Mouse (Mus musculus) cortical plate, adult 2 months (tissue): ENCODE results near the gene Mtmr3. TPM values are rescaled to one million over a fixed set of nuclear protein-coding genes. Genes with fewer than 3 reads are reported as not detected.

Source experiments
- H3K27ac ChIP-seq: fragments of 200-500 bp; 2 replicates; pipeline ENCODE4 v1.5.1; 2012; ENCODE audit warnings: low read length, control low read depth, inconsistent platforms; ENCODE audit not compliant: insufficient read depth
- H3K4me1 ChIP-seq: fragments of 200-500 bp; 2 replicates; pipeline ENCODE4 v1.6.1; 2011; ENCODE audit warnings: low read length; ENCODE audit not compliant: control insufficient read depth, insufficient read depth
- H3K4me3 ChIP-seq: fragments of 200-500 bp; 2 replicates; pipeline ENCODE4 v1.5.1; 2011; ENCODE audit warnings: mild to moderate bottlenecking, low read length, control low read depth; ENCODE audit not compliant: insufficient read depth
- CTCF ChIP-seq: fragments of 200-500 bp; IDR thresholded peaks from 2 replicates; pipeline ENCODE4 v1.5.1; 2011; ENCODE audit warnings: mild to moderate bottlenecking, control low read depth, low read length; ENCODE audit not compliant: insufficient read depth; ENCODE audit errors: extremely low read depth
- POLR2A ChIP-seq: fragments of 200-500 bp; IDR thresholded peaks from 2 replicates; pipeline ENCODE4 v1.6.1; 2011; ENCODE audit warnings: mild to moderate bottlenecking, low read length, control low read depth; ENCODE audit not compliant: insufficient read depth; ENCODE audit errors: extremely low read depth
- polyA plus RNA-seq: library from polyadenylated mRNA; depleted of rRNA; stranded (reverse); fragments of >200 nt; gene quantifications from 2 replicates; pipeline ENCODE4 v1.2.3, GENCODE M21; 2012; rRNA removed

The Mtmr3 gene
- polyA plus RNA-seq, result 40.9 and 43.8 TPM in 2 replicates

DNA sequence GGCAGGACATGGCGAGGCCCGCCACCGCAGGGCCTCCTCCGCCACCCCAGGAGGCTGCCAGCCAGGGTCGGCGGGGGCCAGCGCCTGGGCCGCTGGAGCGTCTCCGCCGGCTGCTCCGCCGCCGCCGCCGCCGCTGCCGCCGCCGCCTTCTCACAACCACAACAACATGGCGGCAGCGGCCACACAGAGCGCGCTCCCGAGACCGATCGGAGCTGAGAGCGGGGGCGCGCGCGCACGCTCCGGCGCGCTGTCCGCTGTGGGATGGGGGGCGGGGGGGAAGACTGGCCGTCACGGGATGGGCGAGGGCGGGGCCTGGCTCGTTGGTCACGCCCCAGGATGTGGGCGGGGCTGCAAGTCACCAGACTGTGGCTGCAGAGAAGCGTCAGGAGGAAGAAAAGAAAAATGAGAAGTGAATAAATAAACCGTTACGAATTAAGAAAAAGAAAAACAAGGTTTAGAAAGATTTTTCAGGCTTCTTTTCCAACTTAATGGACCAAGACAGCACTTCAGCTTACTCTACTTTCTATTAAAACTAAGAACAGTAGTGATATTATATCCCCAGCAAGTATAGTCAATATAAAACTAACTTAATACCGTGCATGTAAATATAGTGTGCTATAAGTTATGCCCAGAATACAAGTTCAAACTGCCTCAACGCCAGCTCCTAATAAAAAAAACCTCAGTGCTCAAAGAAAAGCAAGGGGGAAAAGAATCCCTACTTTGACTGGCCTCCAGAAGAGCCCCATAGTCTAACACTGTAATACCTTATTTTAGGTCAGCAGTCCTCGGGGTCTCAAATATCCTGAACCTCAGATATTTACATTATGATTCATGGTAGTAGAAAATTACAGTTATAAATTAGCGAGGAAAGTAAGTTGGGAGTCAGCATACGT is at the start of gene Mtmr3:
Gene Mtmr3 (minus strand): TSS at position 256 of the 893 bp plus-strand sequence.
- TF ChIP-seq CTCF, result no peak

DNA sequence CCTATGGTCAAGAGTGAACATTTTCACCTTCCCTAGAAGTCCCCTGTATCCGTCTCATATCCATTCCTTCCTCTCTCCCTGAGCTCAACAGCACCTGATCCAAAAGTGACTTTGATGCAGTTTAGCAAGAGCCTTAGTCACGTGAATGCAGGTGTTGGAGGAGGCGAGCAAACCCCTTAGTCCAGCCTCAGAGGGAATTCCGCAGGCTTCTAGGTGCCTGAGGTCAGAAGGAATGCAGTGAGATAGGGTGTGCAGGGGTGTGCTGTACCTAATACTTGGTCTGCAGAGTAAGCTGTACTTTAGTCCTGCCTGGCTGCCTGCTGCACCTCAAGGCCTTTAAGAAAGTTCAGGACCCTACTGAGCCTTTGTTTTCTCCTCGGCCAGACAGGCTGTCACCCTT is 49.1 kb upstream of the Mtmr3 start:
- TF ChIP-seq POLR2A, result no peak
- TF ChIP-seq CTCF, result no peak

More for the DNA sequence above, at the start of gene Mtmr3:
- Histone ChIP-seq H3K4me3 (peak within 1 kb of the TSS; percentile 47), H3K27ac (peak within 1 kb of the TSS; percentile 92), H3K4me1 (peaks cover 5% of the 10 kb centered on the region; the same call in 1 of the 2 replicates)

DNA sequence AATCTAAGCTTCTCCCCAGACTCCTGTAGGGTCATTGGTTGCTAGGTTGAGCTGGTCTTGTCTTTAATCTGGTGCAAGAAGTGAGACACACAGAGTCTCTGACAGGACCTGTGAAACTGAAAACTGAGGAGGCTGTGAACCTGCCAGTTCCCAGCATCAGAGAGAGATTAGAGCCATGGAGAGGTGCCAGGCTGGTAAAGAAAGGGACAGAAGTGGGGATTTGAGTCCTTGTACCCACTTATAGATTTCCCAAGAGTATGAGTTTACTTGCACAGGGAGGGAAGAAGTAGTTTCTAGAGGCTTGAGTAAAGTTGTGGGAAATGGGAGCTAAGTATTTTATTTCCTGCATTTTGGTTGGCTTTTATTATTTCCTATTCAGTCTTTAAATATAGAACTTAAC is 46.5 kb upstream of the Mtmr3 start:
- TF ChIP-seq POLR2A (no peak), CTCF (no peak)
- H3K4me3 ChIP-seq, result no peak overlapping the region
- no peak overlapping the region for H3K27ac ChIP-seq
- H3K4me1 ChIP-seq, result peaks cover 3% of the 10 kb centered on the region

More for the DNA sequence above, 49.1 kb upstream of the Mtmr3 start:
- peaks cover 2% of the 10 kb centered on the region; the same call in 1 of the 2 replicates for H3K4me1 ChIP-seq
- H3K4me3 ChIP-seq, result no peak overlapping the region
- no peak overlapping the region for H3K27ac ChIP-seq

- H3K27ac ChIP-seq, result no peak overlapping the region
- H3K4me3 ChIP-seq, result peak overlapping the region; percentile 76
- TF ChIP-seq CTCF (no peak), POLR2A (no peak)
- peaks cover 3% of the 10 kb centered on the region for H3K4me1 ChIP-seq
Measured at GRCm38 (mm10) chr11:4638261-4638660, 43.6 kb upstream of the Mtmr3 start.

GRCm38 (mm10) chr11:4637534-4638234 is 43.0 kb upstream of the Mtmr3 start, which contains the start of gene Ascc2:
Gene Ascc2 (plus strand): TSS chr11:4637747.
- H3K4me3 ChIP-seq, result peak within 1 kb of the TSS; percentile 76
- H3K27ac ChIP-seq, result 0 out of 2 replicates have a peak within 1 kb of the TSS, but pooled peaks have one; percentile 20
- H3K4me1 ChIP-seq, result peaks cover 3% of the 10 kb centered on the region
- TF ChIP-seq CTCF, result no peak
- peak; percentile 65 for TF ChIP-seq POLR2A

DNA sequence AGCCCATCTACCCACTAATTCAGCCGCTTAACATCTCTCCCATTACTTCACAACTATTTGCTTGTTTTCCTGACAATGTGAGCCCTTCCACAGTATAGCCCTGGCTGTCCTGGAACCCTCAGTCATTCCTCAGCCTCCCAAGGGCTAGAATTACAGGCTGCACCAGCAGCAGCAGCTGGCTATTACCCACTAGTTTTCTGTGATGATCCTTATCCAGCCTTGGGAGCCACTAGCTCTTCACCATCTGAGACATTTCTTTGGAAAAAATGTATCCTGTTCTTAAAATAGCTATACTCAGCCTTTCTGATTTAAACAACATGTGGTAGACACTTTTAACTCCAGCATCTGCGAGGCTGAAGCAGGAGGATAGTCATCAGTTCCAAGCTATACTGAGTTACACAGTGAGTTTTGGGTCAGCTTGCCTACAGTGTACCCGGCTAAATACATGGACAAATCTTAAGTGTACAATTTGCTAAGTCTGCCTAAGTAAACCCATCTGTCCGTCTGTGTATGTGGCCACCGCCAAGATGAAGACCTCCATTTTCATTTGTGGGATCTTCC is 42.2 kb upstream of the Mtmr3 start:
- Histone ChIP-seq H3K4me3 (peak overlapping the region; percentile 76; the same call in 1 of the 2 replicates), H3K4me1 (peaks cover 3% of the 10 kb centered on the region), H3K27ac (no peak overlapping the region)
- no peak for TF ChIP-seq CTCF
- no peak for TF ChIP-seq POLR2A

DNA sequence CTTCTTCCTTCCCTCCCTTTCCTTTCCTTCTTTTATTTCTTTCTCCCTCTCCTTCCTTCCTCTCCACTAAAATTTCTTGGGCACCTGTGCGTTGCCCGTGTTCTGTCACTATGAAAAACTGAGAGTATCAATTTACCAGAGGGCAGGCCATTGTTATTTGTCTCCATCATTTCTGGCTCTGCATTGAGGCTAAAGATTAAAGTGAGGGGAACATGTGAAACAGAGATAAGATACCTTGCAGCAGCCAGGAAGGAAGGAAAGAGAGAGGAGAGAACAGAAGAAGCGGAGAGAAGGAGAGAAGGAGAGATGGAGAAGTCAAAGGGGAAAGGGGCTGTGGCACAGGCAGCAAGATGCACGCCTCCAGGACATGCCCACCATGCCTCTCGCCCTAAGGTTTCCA is 39.7 kb upstream of the Mtmr3 start:
- no peak for TF ChIP-seq POLR2A
- no peak for TF ChIP-seq CTCF
- Histone ChIP-seq H3K4me3 (no peak overlapping the region), H3K27ac (no peak overlapping the region), H3K4me1 (peaks cover 3% of the 10 kb centered on the region)

DNA sequence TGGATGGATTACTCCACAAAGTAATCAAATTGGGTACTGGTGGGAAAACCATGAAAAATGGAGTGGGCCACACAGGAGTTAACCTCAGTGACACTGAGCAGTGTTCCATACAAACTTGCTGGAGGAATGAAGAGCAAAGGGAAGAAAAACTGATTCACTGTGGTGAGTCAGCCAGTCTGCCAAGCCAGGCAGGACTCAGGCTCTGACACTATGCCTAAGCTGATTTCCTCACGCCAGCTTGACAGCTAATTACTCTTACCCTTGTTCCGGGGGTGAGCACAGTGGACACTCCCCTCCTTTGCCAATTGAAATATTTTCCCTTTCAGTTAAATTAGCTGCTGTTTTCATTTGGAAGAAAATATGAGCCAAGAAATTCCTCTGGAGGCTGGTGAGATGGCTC is 38.8 kb upstream of the Mtmr3 start:
- peaks cover 2% of the 10 kb centered on the region; the same call in 1 of the 2 replicates for H3K4me1 ChIP-seq
- no peak overlapping the region for H3K27ac ChIP-seq
- no peak overlapping the region for H3K4me3 ChIP-seq
- TF ChIP-seq CTCF (no peak), POLR2A (no peak)

DNA sequence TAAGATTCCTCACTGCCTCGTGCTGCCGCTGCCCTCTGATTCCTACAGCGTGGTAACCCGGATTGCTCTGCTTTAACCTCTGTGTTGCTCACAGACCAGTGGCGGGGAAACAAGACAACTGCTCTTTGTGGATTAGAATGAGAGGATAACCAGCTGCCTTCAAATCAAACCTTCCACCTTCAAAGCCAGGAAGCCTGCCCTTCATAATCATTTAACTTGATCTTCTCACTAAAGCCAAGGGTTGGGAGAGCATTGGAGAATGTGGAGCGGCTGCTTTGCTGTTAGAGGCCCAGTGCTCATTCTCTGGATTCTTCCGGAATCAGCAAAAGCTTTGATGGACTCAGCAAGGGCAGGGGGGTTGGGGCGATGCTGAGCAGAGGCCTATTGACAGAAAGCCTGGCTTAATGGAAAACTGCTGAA is 35.2 kb upstream of the Mtmr3 start:
- H3K4me1 ChIP-seq, result no peaks in the 10 kb centered on the region
- TF ChIP-seq POLR2A (no peak), CTCF (no peak)
- H3K4me3 ChIP-seq, result no peak overlapping the region
- no peak overlapping the region for H3K27ac ChIP-seq

DNA sequence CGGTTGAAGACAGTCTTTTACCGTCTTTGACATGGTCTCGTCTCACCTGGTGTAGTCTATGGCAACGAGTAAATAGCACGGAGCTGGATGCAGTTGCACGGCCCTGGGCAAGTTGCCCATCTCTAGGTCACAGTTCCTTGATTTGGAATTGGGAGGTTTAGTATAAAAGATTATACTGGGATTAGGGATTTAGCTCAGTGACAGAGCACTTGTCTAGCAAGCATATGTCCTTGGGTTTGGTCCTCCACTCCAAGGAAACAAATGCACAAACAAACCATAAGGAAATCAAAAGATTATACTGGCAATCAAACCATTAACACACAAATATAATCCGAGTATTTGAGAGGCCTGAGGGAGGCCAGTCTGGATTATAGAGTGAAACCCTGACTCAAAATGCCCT is 33.0 kb upstream of the Mtmr3 start:
- TF ChIP-seq CTCF, result no peak
- TF ChIP-seq POLR2A, result no peak
- H3K4me1 ChIP-seq, result no peaks in the 10 kb centered on the region
- H3K4me3 ChIP-seq, result no peak overlapping the region
- no peak overlapping the region for H3K27ac ChIP-seq

GRCm38 (mm10) chr11:4625931-4626330 is 31.3 kb upstream of the Mtmr3 start:
- Histone ChIP-seq H3K27ac (no peak overlapping the region), H3K4me3 (no peak overlapping the region), H3K4me1 (no peaks in the 10 kb centered on the region)
- TF ChIP-seq CTCF (no peak), POLR2A (no peak)
